25 mouse cellular contexts compared by ENCODE assay signal in genomic region chr11:58399985-58400645, GRCm38 (mm10). TPM values are rescaled to one million over a fixed set of nuclear protein-coding genes. Genes with fewer than 3 reads are reported as not detected.
DNase-seq lines count a peak whose midpoint lies in the region; ATAC-seq and TF ChIP-seq lines count a peak whose summit lies in the region.
"Had no signal": no experiment of that assay in that cellular context is flagged by ENCODE, and none has a peak within 500 bp of the region (broad histone marks: within the 10 kb centered on the region; RNA-seq: fewer than 3 reads in every experiment).

No protein-coding gene starts in this region.

- ATAC-seq in forebrain, embryonic 11.5 days (replicated peaks; ENCODE audit: low FRiP score) = peak; percentile 88
- peak; percentile 90 for ATAC-seq in hindbrain, embryonic 13.5 days (ENCODE audit: low FRiP score)
- peak; percentile 89 for ATAC-seq in midbrain, embryonic 15.5 days (replicated peaks)
- ATAC-seq: lung, postnatal 0 days had no signal

- peak; percentile 95 for DNase-seq in brain, embryonic 14.5 days (ENCODE audit: low read depth)
- DNase-seq in forebrain, embryonic 11.5 days (ENCODE audit: low spot score) = peak; percentile 54
- DNase-seq in kidney, adult 18-20 months = no peak
- no peak for DNase-seq in heart, adult 8-10 months (ENCODE audit: low spot score)
- no peak for DNase-seq in heart, postnatal 4 days
- DNase-seq in adrenal gland, adult 2 months = no peak
- DNase-seq: cerebellum, adult 2 months; gastrocnemius, postnatal 36 days; kidney, adult 11 months; kidney, postnatal 25 days; layer of hippocampus, adult 9-11 months had no signal

- H3K9me3 ChIP-seq in forebrain, embryonic 11.5 days (ENCODE audit: control insufficient read depth, low read length) = no peaks in the 10 kb centered on the region
- no peaks in the 10 kb centered on the region for H3K9me3 ChIP-seq in hindbrain, embryonic 13.5 days
- H3K9me3 ChIP-seq in midbrain, embryonic 15.5 days = no peaks in the 10 kb centered on the region
- H3K9me3 ChIP-seq: G1E; limb, embryonic 13.5 days had no signal

- 42% methylated on average over 6 of the region's 6 CpGs for WGBS in forebrain, embryonic 11.5 days
- 46% methylated on average over 6 of the region's 6 CpGs for WGBS in hindbrain, embryonic 13.5 days
- 38% methylated on average over 6 of the region's 6 CpGs for WGBS in midbrain, embryonic 15.5 days

- TF ChIP-seq POLR2A in brain, embryonic 14.5 days (IDR thresholded peaks at IDR 0.05; ENCODE audit: borderline replicate concordance, extremely low read depth, insufficient read depth, insufficient read length, poor library complexity, severe bottlenecking) = no peak

- H3K36me3 ChIP-seq in forebrain, embryonic 11.5 days (ENCODE audit: control insufficient read depth, insufficient read depth, low read length) = no peaks in the 10 kb centered on the region
- H3K36me3 ChIP-seq in hindbrain, embryonic 13.5 days = no peaks in the 10 kb centered on the region
- H3K36me3 ChIP-seq in midbrain, embryonic 15.5 days (replicated peaks) = no peaks in the 10 kb centered on the region
- H3K36me3 ChIP-seq: G1E; limb, embryonic 13.5 days had no signal

- H3K4me1 ChIP-seq in forebrain, embryonic 11.5 days (replicated peaks; ENCODE audit: control insufficient read depth, insufficient read depth, low read length) = peaks cover 3% of the 10 kb centered on the region; the same call in 1 of the 2 replicates
- peaks cover 19% of the 10 kb centered on the region for H3K4me1 ChIP-seq in hindbrain, embryonic 13.5 days (replicated peaks)
- peaks cover 17% of the 10 kb centered on the region for H3K4me1 ChIP-seq in midbrain, embryonic 15.5 days
- H3K4me1 ChIP-seq: limb, embryonic 13.5 days had no signal

- no peak overlapping the region for H3K4me2 ChIP-seq in forebrain, embryonic 11.5 days (ENCODE audit: low read depth, low read length, severe bottlenecking)
- H3K4me2 ChIP-seq in hindbrain, embryonic 13.5 days = no peak overlapping the region
- peak overlapping the region; percentile 24 for H3K4me2 ChIP-seq in midbrain, embryonic 15.5 days
- H3K4me2 ChIP-seq: limb, embryonic 13.5 days had no signal

- H3K27me3 ChIP-seq in forebrain, embryonic 11.5 days (ENCODE audit: control insufficient read depth, insufficient read depth, low read length) = no peaks in the 10 kb centered on the region
- H3K27me3 ChIP-seq in hindbrain, embryonic 13.5 days = no peaks in the 10 kb centered on the region
- no peaks in the 10 kb centered on the region for H3K27me3 ChIP-seq in midbrain, embryonic 15.5 days (replicated peaks)
- H3K27me3 ChIP-seq: limb, embryonic 13.5 days had no signal

- no peak overlapping the region for H3K9ac ChIP-seq in forebrain, embryonic 11.5 days (ENCODE audit: low read length)
- no peak overlapping the region for H3K9ac ChIP-seq in hindbrain, embryonic 13.5 days
- H3K9ac ChIP-seq in midbrain, embryonic 15.5 days = no peak overlapping the region
- H3K9ac ChIP-seq: limb, embryonic 13.5 days; liver, embryonic 14.5 days had no signal

- H3K27ac ChIP-seq in forebrain, embryonic 11.5 days (ENCODE audit: low read depth, low read length) = no peak overlapping the region
- H3K27ac ChIP-seq in hindbrain, embryonic 13.5 days = peak overlapping the region; percentile 77
- H3K27ac ChIP-seq in midbrain, embryonic 15.5 days = peak overlapping the region; percentile 74
- H3K27ac ChIP-seq: limb, embryonic 13.5 days; liver, embryonic 14.5 days had no signal

- no peak overlapping the region for H3K4me3 ChIP-seq in forebrain, embryonic 11.5 days (ENCODE audit: low read depth, low read length)
- no peak overlapping the region for H3K4me3 ChIP-seq in hindbrain, embryonic 13.5 days
- no peak overlapping the region for H3K4me3 ChIP-seq in midbrain, embryonic 15.5 days
- H3K4me3 ChIP-seq: erythroblast, embryonic 14.5 days; limb, embryonic 13.5 days had no signal

- no peak for TF ChIP-seq CTCF in brain, embryonic 14.5 days (IDR thresholded peaks at IDR 0.05; ENCODE audit: borderline replicate concordance, extremely low read depth, insufficient read depth, insufficient read length)

RNA-seq across cellular contexts. Expression of gene 1810065E05Rik, which starts 20.8 kb away (rescaled TPM):
- polyA plus RNA-seq in brain, embryonic 14.5 days (2012; rRNA removed) = not detected in 2 replicates
- not detected in 2 replicates for polyA plus RNA-seq in forebrain, embryonic 11.5 days (2014; fragmentation: Nextera tagmentation; extraction: Ambion mirVana)
- not detected in 2 replicates for polyA plus RNA-seq in hindbrain, embryonic 13.5 days (2015; fragmentation: Nextera tagmentation; extraction: Ambion mirVana)
- not detected in 2 replicates for polyA plus RNA-seq in midbrain, embryonic 15.5 days (2015; fragmentation: Nextera tagmentation; extraction: Ambion mirVana)
- not detected for total RNA-seq in heart, adult 8-10 months (2022)
- total RNA-seq in heart, postnatal 4 days (2021) = not detected
- total RNA-seq in adrenal gland, adult 2 months (2021) = not detected
- polyA plus RNA-seq in adrenal gland, adult 2 months (2012; rRNA removed) = not detected in 2 replicates
- total RNA-seq: G1E; gastrocnemius, postnatal 36 days; hematopoietic stem cell, adult 5-6 weeks; left cerebral cortex, postnatal 10 days; megakaryocyte-erythroid progenitor cell, adult 5-6 weeks had no signal
- polyA plus RNA-seq: cerebellum, adult 2 months; embryonic facial prominence, embryonic 11.5 days; erythroblast, embryonic 14.5 days; G1E; heart, embryonic 14.5 days; limb, embryonic 13.5 days; liver, embryonic 14.5 days; lung, postnatal 0 days; urinary bladder, adult 2 months had no signal

RNA-seq across cellular contexts. Expression of gene Lypd8, which starts 21.3 kb away (rescaled TPM):
- polyA plus RNA-seq in brain, embryonic 14.5 days (2012; rRNA removed) = 0.27 and 0.34 TPM in 2 replicates
- not detected in 2 replicates for polyA plus RNA-seq in forebrain, embryonic 11.5 days (2014; fragmentation: Nextera tagmentation; extraction: Ambion mirVana)
- not detected in 2 replicates for polyA plus RNA-seq in hindbrain, embryonic 13.5 days (2015; fragmentation: Nextera tagmentation; extraction: Ambion mirVana)
- 0.31 TPM in 1 of 2 replicates, not detected in the other for polyA plus RNA-seq in midbrain, embryonic 15.5 days (2015; fragmentation: Nextera tagmentation; extraction: Ambion mirVana)
- total RNA-seq in heart, adult 8-10 months (2022) = not detected
- not detected for total RNA-seq in heart, postnatal 4 days (2021)
- total RNA-seq in adrenal gland, adult 2 months (2021) = not detected
- 0.16 and 0.73 TPM in 2 replicates for polyA plus RNA-seq in adrenal gland, adult 2 months (2012; rRNA removed)
- total RNA-seq: gastrocnemius, postnatal 36 days; hematopoietic stem cell, adult 5-6 weeks; left cerebral cortex, postnatal 10 days; megakaryocyte-erythroid progenitor cell, adult 5-6 weeks had no signal
- polyA plus RNA-seq: embryonic facial prominence, embryonic 11.5 days; erythroblast, embryonic 14.5 days; heart, embryonic 14.5 days; limb, embryonic 13.5 days; lung, postnatal 0 days had no signal

RNA-seq across cellular contexts. Expression of gene Gm12253, which starts 32.2 kb away (rescaled TPM):
- polyA plus RNA-seq in brain, embryonic 14.5 days (2012; rRNA removed) = not detected in 2 replicates
- polyA plus RNA-seq in forebrain, embryonic 11.5 days (2014; fragmentation: Nextera tagmentation; extraction: Ambion mirVana) = not detected in 2 replicates
- polyA plus RNA-seq in hindbrain, embryonic 13.5 days (2015; fragmentation: Nextera tagmentation; extraction: Ambion mirVana) = not detected in 2 replicates
- not detected in 2 replicates for polyA plus RNA-seq in midbrain, embryonic 15.5 days (2015; fragmentation: Nextera tagmentation; extraction: Ambion mirVana)
- not detected for total RNA-seq in heart, adult 8-10 months (2022)
- not detected for total RNA-seq in heart, postnatal 4 days (2021)
- total RNA-seq in adrenal gland, adult 2 months (2021) = not detected
- polyA plus RNA-seq in adrenal gland, adult 2 months (2012; rRNA removed) = not detected in 2 replicates
- total RNA-seq: G1E; gastrocnemius, postnatal 36 days; hematopoietic stem cell, adult 5-6 weeks; left cerebral cortex, postnatal 10 days; megakaryocyte-erythroid progenitor cell, adult 5-6 weeks had no signal
- polyA plus RNA-seq: cerebellum, adult 2 months; embryonic facial prominence, embryonic 11.5 days; erythroblast, embryonic 14.5 days; G1E; heart, embryonic 14.5 days; limb, embryonic 13.5 days; liver, embryonic 14.5 days; lung, postnatal 0 days; small intestine, adult 2 months; urinary bladder, adult 2 months had no signal

RNA-seq across cellular contexts. Expression of gene Lypd9, which starts 52.6 kb away (rescaled TPM):
- polyA plus RNA-seq in brain, embryonic 14.5 days (2012; rRNA removed) = not detected in 2 replicates
- polyA plus RNA-seq in forebrain, embryonic 11.5 days (2014; fragmentation: Nextera tagmentation; extraction: Ambion mirVana) = not detected in 2 replicates
- polyA plus RNA-seq in hindbrain, embryonic 13.5 days (2015; fragmentation: Nextera tagmentation; extraction: Ambion mirVana) = not detected in 2 replicates
- not detected in 2 replicates for polyA plus RNA-seq in midbrain, embryonic 15.5 days (2015; fragmentation: Nextera tagmentation; extraction: Ambion mirVana)
- total RNA-seq in heart, adult 8-10 months (2022) = not detected
- total RNA-seq in heart, postnatal 4 days (2021) = not detected
- not detected for total RNA-seq in adrenal gland, adult 2 months (2021)
- not detected in 2 replicates for polyA plus RNA-seq in adrenal gland, adult 2 months (2012; rRNA removed)
- total RNA-seq: G1E; gastrocnemius, postnatal 36 days; hematopoietic stem cell, adult 5-6 weeks; left cerebral cortex, postnatal 10 days; megakaryocyte-erythroid progenitor cell, adult 5-6 weeks had no signal
- polyA plus RNA-seq: cerebellum, adult 2 months; embryonic facial prominence, embryonic 11.5 days; erythroblast, embryonic 14.5 days; G1E; heart, embryonic 14.5 days; limb, embryonic 13.5 days; liver, embryonic 14.5 days; lung, postnatal 0 days; small intestine, adult 2 months; urinary bladder, adult 2 months had no signal

Comparison
In these comparisons a context has a peak if more than half of its experiments do, and no peak if none do; other contexts are left out.
1. DNase-seq: peak in brain, embryonic 14.5 days (single experiment) and forebrain, embryonic 11.5 days (single experiment); none in kidney, adult 18-20 months (single experiment), heart, adult 8-10 months (single experiment), heart, postnatal 4 days (single experiment) and adrenal gland, adult 2 months (single experiment).
2. Peak in every context shown above with its lines, with median percentiles within 50 percentile points of each other: ATAC-seq.